Mouse (Mus musculus): ENCODE data around the gene Spint5. TPM values are rescaled to one million over a fixed set of nuclear protein-coding genes. Genes with fewer than 3 reads are reported as not detected.
"Not testable (repeated sequence)": the region's sequence is repeated elsewhere in the genome, so short reads cannot be mapped to it uniquely, and the experiment has no call there.

The Spint5 gene
- total RNA-seq (2022), result not detected

GRCm38 (mm10) chr2:164715005-164715404 lies at the start of gene Spint5:
Gene Spint5, plus strand, starts transcription at chr2:164715305.
- DNase-seq (ENCODE audit: low spot score in 2 of 2), result no peak

GRCm38 (mm10) chr2:164670261-164670660 lies 44.8 kb upstream of the Spint5 start:
- no peak for DNase-seq (ENCODE audit: low spot score in 2 of 2)

DNA sequence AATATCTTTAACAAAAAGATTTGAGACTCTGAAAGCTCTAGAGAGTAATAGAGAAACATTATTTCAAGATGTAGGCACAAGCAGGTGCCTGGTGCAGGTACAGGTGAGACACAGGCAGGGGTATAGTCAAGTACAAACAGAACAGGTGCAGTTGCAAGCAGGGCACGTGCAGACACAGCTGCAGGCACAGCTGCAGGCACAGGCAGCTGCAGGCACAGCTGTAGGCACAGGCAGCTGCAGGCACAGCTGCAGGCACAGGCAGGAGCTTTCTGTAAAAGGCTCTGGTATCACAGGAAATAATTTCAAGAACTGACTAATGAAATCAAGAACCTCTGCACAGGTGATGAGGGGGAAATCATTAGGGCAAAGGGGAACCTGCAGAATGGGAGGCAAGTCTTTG lies 44.2 kb upstream of the Spint5 start:
- DNase-seq (ENCODE audit: low spot score in 2 of 2), result no peak

DNA sequence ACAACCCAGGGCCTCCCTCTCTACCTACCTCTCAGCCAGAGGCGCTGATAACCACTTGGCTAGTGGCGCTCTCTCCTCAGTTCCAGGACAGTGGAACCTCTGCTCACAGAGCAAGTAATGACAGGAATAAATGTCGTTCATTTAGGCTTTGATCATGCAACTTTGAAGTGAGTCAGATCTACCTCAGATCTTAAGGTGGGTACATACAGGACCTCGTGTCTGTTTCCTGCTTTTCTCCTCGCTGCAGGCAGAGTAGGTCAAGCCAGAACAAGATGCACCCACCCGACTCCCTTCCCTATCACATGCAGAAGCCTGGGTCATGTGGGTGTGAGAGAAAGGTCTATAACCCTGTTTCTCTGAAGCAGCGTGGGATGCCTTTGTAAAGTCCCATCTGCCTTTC lies 41.1 kb upstream of the Spint5 start, which contains the start of gene Wfdc11:
TSS of gene Wfdc11 (minus strand) at position 101 of the 400 bp plus-strand sequence.
- no peak for DNase-seq (ENCODE audit: low spot score in 2 of 2)

DNA sequence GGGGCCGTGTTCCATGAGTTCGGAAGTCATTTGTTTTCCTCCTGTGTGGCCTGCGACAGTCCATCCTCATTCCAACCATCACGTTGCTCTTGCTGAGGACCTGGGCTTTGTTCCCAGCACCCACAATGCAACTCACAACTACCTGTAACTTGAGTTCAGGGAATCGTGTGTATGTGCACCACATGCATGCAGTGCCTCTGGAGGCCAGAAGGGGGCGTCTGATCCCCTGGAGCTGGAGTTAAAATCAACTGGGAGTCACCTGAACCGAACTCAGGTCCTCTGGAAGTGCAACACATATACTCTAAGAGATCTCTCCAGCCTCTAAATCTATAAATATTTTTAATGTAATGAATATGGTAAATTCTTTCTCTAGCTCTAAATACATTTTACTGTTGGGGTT lies 39.0 kb upstream of the Spint5 start:
- DNase-seq (ENCODE audit: low spot score in 2 of 2), result no peak

GRCm38 (mm10) chr2:164676916-164677685 lies 38.0 kb upstream of the Spint5 start:
- DNase-seq (ENCODE audit: low spot score in 2 of 2), result no peak

GRCm38 (mm10) chr2:164678848-164679625 lies 36.1 kb upstream of the Spint5 start:
- DNase-seq (ENCODE audit: low spot score in 2 of 2), result peak; percentile 33 to 58

DNA sequence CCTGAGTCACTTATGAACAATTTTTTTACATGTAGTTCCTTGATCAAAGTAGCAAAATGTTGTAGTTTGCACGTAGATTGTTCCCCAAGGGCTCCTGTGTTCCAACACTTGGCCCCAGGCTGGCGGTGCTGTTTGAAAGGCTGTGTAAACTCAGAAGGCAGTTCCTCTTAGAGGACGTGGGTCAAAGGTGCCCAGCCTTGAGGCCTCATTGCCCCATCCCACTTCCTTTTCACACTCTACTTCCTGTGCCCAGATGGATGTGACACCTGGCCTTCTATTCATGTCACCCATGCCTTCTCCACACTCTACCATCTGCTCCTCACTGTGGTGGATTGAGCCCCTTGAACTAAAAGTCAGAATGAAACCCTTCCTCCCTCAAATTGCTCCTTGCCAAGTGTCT lies 35.2 kb upstream of the Spint5 start:
- DNase-seq (ENCODE audit: low spot score in 2 of 2), result no peak

GRCm38 (mm10) chr2:164684807-164685206 lies 30.3 kb upstream of the Spint5 start, which contains the start of gene Wfdc13:
Gene Wfdc13, plus strand, starts transcription at chr2:164685107.
- no peak for DNase-seq (ENCODE audit: low spot score in 2 of 2)

GRCm38 (mm10) chr2:164698201-164698600 lies 16.9 kb upstream of the Spint5 start, which contains the start of gene Spint4:
Gene Spint4, plus strand, starts transcription at chr2:164698501.
- DNase-seq (ENCODE audit: low spot score in 2 of 2), result no peak

DNA sequence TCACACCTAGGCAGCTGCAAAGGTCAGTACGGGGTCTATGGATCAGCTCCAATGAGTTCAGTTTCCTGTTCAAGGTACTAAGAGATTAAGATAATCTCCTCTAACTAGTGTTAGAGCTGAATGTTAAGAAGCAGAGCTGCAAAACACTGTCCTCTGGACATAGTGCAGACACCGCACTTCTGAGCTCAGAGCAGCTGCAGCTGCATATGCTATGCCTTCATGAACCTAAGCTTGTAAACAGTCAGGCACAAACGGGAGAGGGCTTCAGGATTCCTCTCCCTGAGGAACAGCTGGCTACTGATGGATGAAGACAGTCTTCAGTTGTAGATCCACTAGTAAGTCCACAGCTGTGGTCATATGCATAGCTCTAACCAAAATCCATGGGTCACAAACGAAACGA lies 14.1 kb upstream of the Spint5 start:
- DNase-seq (ENCODE audit: low spot score in 2 of 2), result no peak

DNA sequence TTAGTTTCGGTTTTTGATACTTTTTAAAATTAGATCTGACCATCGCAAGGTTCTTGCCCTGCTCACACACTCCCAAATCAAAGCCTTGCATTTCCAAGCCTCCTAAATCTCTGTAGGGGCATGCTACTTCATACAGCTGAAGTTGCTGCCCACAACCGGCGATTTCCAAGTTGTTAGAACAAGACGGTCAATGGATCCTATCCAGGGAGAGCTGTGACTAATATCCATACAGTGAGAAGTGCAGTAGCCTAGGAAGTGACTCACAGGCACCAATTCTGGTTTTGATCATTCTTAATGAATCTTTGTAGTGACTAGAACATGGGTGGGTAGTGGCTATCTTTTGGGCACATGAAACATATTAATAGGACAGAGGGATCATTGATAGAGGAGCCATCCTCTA lies 13.3 kb upstream of the Spint5 start:
- no peak for DNase-seq (ENCODE audit: low spot score in 2 of 2)

DNA sequence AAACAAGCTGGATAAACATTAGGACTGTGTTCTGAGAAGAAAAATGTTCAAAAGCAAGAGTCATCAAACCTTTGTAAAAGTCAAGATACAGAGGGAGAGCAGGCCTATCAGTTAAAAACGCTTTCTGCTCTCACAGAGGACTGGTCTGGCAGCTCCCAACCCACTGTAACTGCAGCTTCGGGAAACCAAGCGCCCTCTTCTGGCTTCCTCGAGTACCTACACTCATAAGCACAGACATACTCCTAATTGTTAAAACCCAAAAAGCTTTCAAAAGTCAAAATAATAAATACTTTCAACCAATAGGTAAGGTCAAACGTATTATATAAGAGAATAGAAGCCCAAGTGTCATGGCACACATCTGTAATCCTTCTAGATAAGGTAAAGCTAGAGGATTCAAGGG lies 10.9 kb upstream of the Spint5 start:
- DNase-seq (ENCODE audit: low spot score in 2 of 2), result no peak

DNA sequence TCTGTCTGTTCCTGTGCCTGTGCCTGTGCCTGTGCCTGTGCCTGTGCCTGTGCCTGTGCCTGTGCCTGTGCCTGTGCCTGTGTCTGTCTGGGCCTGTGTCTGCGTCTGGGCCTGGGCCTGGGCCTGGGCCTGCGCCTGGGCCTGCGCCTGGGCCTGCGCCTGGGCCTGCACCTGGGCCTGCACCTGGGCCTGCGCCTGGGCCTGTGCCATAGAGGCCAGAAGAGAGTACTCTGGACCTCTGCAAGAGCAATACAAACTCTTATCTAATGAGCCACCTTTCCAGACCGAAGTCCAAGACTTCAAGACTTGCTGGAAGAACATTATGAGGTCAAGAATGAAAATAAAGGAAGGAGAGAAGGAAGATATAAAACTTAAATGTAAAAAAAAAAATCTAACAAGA lies 9.8 kb upstream of the Spint5 start:
- no peak for DNase-seq (ENCODE audit: low spot score in 2 of 2)

DNA sequence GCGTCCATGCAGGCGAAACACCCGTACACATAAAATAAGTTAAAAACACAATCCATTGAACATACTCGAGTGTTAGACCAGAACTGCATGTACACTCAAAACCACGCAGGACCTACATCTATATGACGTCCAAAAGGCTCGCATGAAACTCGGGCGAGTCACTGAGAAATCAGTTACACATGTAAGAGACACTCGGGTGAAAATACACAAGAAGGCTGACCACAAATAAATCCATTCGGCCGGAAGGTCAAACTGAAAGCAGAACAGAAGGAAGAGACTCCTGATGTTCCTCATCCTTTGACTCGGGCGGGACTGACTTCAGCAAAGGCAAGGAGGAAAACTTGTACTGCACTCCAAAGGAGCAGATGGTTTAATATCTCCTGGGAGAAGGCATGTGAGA lies 9.1 kb upstream of the Spint5 start:
- DNase-seq (ENCODE audit: low spot score in 2 of 2), result no peak

- not testable (repeated sequence) for DNase-seq (ENCODE audit: low spot score in 2 of 2)
These were observed 1.2 kb downstream of the Spint5 start for GRCm38 (mm10) chr2:164716194-164716786.

- DNase-seq (ENCODE audit: low spot score in 2 of 2), result no peak
These were observed 8.2 kb downstream of the Spint5 start for GRCm38 (mm10) chr2:164723276-164723675.

- DNase-seq (ENCODE audit: low spot score in 2 of 2), result peak in 1 of 2 experiments; percentile 68
These were observed 11.0 kb downstream of the Spint5 start for GRCm38 (mm10) chr2:164725895-164726619.

GRCm38 (mm10) chr2:164731719-164732118 lies 16.6 kb downstream of the Spint5 start:
- DNase-seq (ENCODE audit: low spot score in 2 of 2), result no peak

GRCm38 (mm10) chr2:164733259-164733658 lies 18.2 kb downstream of the Spint5 start:
- no peak for DNase-seq (ENCODE audit: low spot score in 2 of 2)

DNA sequence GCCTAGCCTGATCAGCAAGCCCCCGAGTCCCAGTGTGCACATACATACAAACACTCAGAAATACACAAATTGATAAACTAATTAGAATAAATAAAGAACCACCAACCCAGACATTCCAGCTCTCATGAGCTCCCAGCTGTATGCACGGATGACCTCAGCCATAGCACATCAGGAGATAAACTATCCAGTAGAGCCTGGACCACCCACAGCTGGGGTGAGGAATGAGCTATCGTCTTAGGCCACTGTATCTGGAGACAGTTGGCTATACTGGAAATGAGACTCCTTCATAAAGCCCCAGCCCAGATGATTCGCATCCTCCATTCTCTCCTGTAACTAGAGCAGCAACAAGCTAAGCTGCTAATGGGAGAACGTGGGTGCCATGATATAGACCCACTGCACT lies 19.7 kb downstream of the Spint5 start:
- DNase-seq (ENCODE audit: low spot score in 2 of 2), result no peak
